Mouse (Mus musculus) CD4-positive, CD25-positive, alpha-beta regulatory T cell, adult 4 months (primary cell): ENCODE data around the gene Mia3. TPM values are rescaled to one million over a fixed set of nuclear protein-coding genes. Genes with fewer than 3 reads are reported as not detected.

ENCODE experiments used
- polyA plus RNA-seq, 2 experiments: library from polyadenylated mRNA; unstranded; fragments of 100-300 nt; shearing (Covaris generic); gene quantifications; one replicate each; pipeline ENCODE4 v1.2.1; 2017

Gene Mia3
- polyA plus RNA-seq, 2 experiments from 2014 or later: 94.4 to 110 TPM

Other genes starting within 250 kb of the Mia3 start
- 10 to 100 TPM; 10.5 to 12.7 TPM for gene Disp1, start 148.0 kb downstream of the Mia3 start, polyA plus RNA-seq
- 10 to 100 TPM; 11.0 to 14.0 TPM for gene Aida, start 73.0 kb downstream of the Mia3 start, polyA plus RNA-seq
- gene Brox, start 72.3 kb downstream of the Mia3 start, polyA plus RNA-seq: 10 to 100 TPM; 35.4 to 35.9 TPM
- gene Taf1a, start 19.4 kb upstream of the Mia3 start, polyA plus RNA-seq: 10 to 100 TPM; 31.3 to 39.7 TPM
- not detected for gene Hhipl2, start 48.7 kb upstream of the Mia3 start, polyA plus RNA-seq